Mouse (Mus musculus): ENCODE data around the gene Krt10.

DNA sequence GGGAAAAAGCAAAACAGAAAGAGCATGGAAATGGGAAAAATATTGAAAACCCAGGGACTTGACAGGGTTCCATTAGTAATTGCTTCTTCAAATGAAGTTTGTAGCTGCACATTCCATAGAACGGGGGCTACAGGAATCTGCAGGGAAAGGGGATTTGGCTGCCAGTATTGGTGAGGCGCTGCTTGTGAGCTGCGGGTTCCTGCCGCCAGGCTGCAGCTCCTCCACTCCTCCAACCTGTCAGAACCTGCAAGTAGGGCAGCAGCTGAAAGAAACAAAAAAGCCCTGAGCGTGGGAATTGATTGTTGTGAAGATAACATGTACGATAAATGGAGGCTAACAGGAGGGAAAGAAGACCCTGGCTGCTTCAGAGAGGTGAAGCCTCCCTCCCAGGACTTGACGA, 1.7 kb upstream of the Krt10 start:
- TF ChIP-seq CTCF (IDR thresholded peaks at IDR 0.05; ENCODE audit: insufficient read depth, low read length) (no peak), POLR2A (IDR thresholded peaks at IDR 0.05; ENCODE audit: borderline replicate concordance, extremely low read depth, low read depth, low read length) (no peak)

Measured in lung, adult 2 months (tissue).